Mouse (Mus musculus) lung, postnatal 0 days (tissue): ENCODE results near the gene Lypd6b. TPM values are rescaled to one million over a fixed set of nuclear protein-coding genes. Genes with fewer than 3 reads are reported as not detected.

Experiments
- ATAC-seq: fragments of 200-750 bp; cut with Nextera tagmentation; 2 replicates; pipeline ENCODE4 v1.8.0; 2017; ENCODE audit warnings: moderate library complexity
- DNase-seq: peaks from one replicate; pipeline ENCODE4 v3.0.0-alpha.2; 2016; ENCODE audit warnings: low spot score
- H3K27ac ChIP-seq: fragments of 300-500 bp; sonication (generic); 2 replicates; pipeline ENCODE4 v1.5.1; 2014; ENCODE audit warnings: antibody characterized with exemption, mild to moderate bottlenecking, low read length, mixed read lengths
- H3K27me3 ChIP-seq: fragments of 300-500 bp; sonication (generic); replicated peaks from 2 replicates; pipeline ENCODE4 v1.6.1; 2014; ENCODE audit warnings: low read length, mixed read lengths; ENCODE audit not compliant: insufficient read depth
- H3K36me3 ChIP-seq: fragments of 300-500 bp; sonication (generic); 2 replicates; pipeline ENCODE4 v1.6.1; 2014; ENCODE audit warnings: low read length, mixed read lengths; ENCODE audit not compliant: insufficient read depth
- H3K4me1 ChIP-seq: fragments of 300-500 bp; sonication (generic); 2 replicates; pipeline ENCODE4 v1.6.1; 2014; ENCODE audit warnings: antibody characterized with exemption, low read depth, low read length, mixed read lengths; ENCODE audit not compliant: insufficient read depth
- H3K4me2 ChIP-seq: fragments of 300-500 bp; sonication (generic); replicated peaks from 2 replicates; pipeline ENCODE4 v1.6.1; 2014; ENCODE audit warnings: low read depth, mild to moderate bottlenecking, low read length, moderate library complexity, mixed read lengths
- H3K4me3 ChIP-seq: fragments of 300-500 bp; sonication (generic); 2 replicates; pipeline ENCODE4 v1.5.1; 2014; ENCODE audit warnings: low read depth, low read length
- H3K9ac ChIP-seq: fragments of 300-500 bp; sonication (generic); replicated peaks from 2 replicates; pipeline ENCODE4 v1.6.1; 2014; ENCODE audit warnings: low read depth, mild to moderate bottlenecking
- H3K9me3 ChIP-seq: fragments of 300-500 bp; sonication (generic); 2 replicates; pipeline ENCODE4 v1.6.1; 2016; ENCODE audit warnings: low read length, mixed read lengths
- CTCF ChIP-seq: IDR thresholded peaks from 2 replicates; pipeline ENCODE4 v1.5.1; 2016; ENCODE audit warnings: antibody characterized with exemption, mild to moderate bottlenecking
- EP300 ChIP-seq: IDR thresholded peaks from 2 replicates; pipeline ENCODE4 v1.6.1; 2016; ENCODE audit warnings: antibody characterized with exemption, mild to moderate bottlenecking, control low read depth
- WGBS: fragments of 180-500 bp; shearing (Covaris S2); extraction: QIAGEN DNeasy Blood & Tissue Kit; methylation state at CpG from one replicate; pipeline ENCODE4 v1.1.7; 2014; 5-methylcytosine and 5-hydroxymethylcytosine counted together
- polyA plus RNA-seq: library from polyadenylated mRNA; unstranded; fragments of >200 nt; fragmentation: Nextera tagmentation; extraction: Ambion mirVana; gene quantifications from 2 replicates; pipeline ENCODE4 v1.2.1, GENCODE M21; 2015

Lypd6b gene
- polyA plus RNA-seq, 1 experiment from 2014 or later: 3.9 TPM

DNA sequence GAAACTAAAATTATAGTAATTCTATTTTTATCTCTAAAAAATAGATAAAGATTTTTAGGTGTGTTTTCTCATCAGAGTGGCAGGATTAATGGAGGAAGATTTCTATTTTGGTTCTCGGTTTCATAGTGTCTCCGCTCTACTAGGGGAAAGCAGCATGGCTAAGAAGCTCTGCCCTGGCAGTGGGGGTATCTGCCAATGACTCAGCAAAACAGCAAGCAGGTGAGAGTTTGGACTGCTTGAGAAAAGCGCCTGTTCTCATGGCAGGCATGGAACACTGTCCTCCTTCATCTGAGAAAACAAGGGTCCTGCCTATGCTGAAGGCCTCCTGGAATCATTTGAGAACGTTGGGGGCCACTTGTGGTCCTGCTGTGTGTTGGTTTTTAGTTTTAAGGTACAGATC lies 12.3 kb upstream of the Lypd6b start:
- Histone ChIP-seq H3K4me3 (no peak overlapping the region), H3K9ac (no peak overlapping the region), H3K27ac (no peak overlapping the region), H3K9me3 (no peaks in the 10 kb centered on the region), H3K4me1 (no peaks in the 10 kb centered on the region), H3K36me3 (no peaks in the 10 kb centered on the region), H3K4me2 (no peak overlapping the region), H3K27me3 (no peaks in the 10 kb centered on the region)
- ATAC-seq: no peak
- 75% methylated on average over 4 of the region's 4 CpGs for WGBS
- TF ChIP-seq CTCF: no peak
- no peak for TF ChIP-seq EP300
- no peak for DNase-seq

DNA sequence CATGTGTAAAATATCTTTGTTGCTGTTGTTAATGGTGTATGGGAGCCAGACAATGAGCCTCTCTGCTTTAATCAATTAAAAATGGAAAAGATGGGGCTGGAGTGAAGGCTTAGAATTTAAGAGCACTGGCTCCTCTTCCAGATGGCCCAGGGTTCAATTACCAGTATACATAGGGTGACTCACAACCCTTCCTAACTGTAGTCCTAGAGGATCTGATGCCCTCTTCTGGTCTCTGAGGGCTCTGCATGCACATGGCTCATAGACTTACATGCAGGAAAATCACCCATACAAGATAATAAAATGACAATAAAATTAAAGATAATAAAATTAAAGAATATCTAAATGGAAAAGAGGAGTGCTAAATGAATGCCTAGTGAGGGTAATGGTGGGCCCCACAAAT lies 11.8 kb upstream of the Lypd6b start:
- H3K27me3 ChIP-seq: no peaks in the 10 kb centered on the region

DNA sequence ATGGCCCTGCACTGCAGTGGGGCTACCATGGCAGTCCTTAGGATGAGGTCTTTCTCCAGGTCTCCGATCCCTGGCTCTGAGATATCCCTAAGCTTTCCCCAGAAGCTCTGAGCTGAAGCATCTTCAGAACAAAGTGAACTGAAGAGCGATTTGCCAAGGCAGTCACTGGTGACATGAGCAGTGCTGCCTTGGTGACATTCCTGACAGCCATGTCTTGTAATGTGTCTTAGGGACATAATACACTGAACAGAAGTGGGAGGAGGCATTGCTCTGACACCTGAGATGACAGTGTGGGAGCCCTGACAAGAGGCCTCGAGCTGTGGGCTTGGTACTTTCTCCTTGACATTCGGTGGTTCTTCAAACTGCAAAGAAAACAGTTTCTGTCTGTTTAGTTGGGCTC lies 11.1 kb upstream of the Lypd6b start:
- Histone ChIP-seq H3K4me1 (no peaks in the 10 kb centered on the region), H3K4me3 (no peak overlapping the region), H3K36me3 (no peaks in the 10 kb centered on the region), H3K9ac (no peak overlapping the region), H3K27me3 (no peaks in the 10 kb centered on the region), H3K9me3 (no peaks in the 10 kb centered on the region), H3K4me2 (no peak overlapping the region), H3K27ac (no peak overlapping the region)
- TF ChIP-seq CTCF (no peak), EP300 (no peak)
- ATAC-seq (no peak), DNase-seq (no peak)
- WGBS: 74% methylated on average over 4 of the region's 4 CpGs

More for the DNA sequence above, 11.8 kb upstream of the Lypd6b start:
- TF ChIP-seq EP300 (no peak), CTCF (peak; percentile 53)
- no peaks in the 10 kb centered on the region for H3K9me3 ChIP-seq
- H3K9ac ChIP-seq: no peak overlapping the region
- H3K4me1 ChIP-seq: no peaks in the 10 kb centered on the region
- H3K4me2 ChIP-seq: no peak overlapping the region
- no peak overlapping the region for H3K4me3 ChIP-seq
- DNase-seq (no peak), ATAC-seq (no peak)
- H3K36me3 ChIP-seq: no peaks in the 10 kb centered on the region
- H3K27ac ChIP-seq: no peak overlapping the region

DNA sequence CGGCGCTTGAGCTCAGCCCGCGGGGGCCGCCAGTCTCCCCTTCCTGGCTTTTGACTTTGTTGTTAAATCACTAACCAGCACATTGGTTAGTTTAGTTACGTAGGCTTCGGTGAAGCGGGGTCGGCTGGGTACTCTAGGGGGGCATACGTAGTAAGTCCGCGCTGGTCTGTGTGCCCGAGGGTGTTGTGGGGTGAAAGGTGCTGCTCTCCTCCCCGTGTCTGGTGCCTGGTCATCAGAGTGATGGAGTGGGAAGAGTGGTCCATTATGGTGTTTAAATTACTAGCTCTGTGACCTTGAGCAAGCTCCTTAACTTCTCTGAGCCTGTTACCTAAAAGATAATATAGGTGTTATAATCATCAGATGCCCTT lies 547 bp downstream of the Lypd6b start:
- Histone ChIP-seq H3K9me3 (no peaks in the 10 kb centered on the region), H3K27ac (no peak overlapping the region), H3K4me3 (peak overlapping the region; percentile 51), H3K36me3 (no peaks in the 10 kb centered on the region), H3K4me2 (peak overlapping the region; percentile 92), H3K9ac (peak overlapping the region; percentile 34; the same call in 1 of the 2 replicates), H3K27me3 (peaks cover 12% of the 10 kb centered on the region; the same call in 1 of the 2 replicates), H3K4me1 (no peaks in the 10 kb centered on the region)
- WGBS: 1% methylated on average over 12 of the region's 14 CpGs
- ATAC-seq (no peak), DNase-seq (no peak)
- TF ChIP-seq EP300 (no peak), CTCF (no peak)

DNA sequence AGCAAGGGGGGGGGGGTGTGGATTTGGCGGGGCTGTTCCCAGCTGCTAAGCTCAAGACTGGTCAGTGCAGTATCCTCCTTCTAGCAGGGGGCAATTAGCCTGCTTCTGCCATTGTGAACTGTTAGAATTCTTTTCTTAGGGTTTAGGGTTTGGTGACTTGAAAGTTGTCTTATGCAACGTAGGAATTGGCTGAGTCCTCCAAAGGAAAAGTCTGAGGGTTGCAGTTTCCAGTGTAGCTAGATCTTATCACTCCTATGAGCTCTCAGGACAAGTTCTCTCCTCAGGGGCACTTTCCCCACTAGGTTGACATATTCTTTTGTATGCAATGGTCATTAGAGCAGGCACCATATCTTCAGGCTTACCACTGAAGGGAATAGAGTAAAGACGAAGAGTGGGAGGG lies 1.2 kb downstream of the Lypd6b start:
- Histone ChIP-seq H3K4me3 (no peak overlapping the region), H3K27ac (no peak overlapping the region), H3K27me3 (peaks cover 12% of the 10 kb centered on the region; the same call in 1 of the 2 replicates), H3K36me3 (no peaks in the 10 kb centered on the region), H3K9me3 (no peaks in the 10 kb centered on the region), H3K4me1 (no peaks in the 10 kb centered on the region), H3K9ac (no peak overlapping the region), H3K4me2 (0 out of 2 replicates have a peak overlapping the region, but pooled peaks have one; percentile 92)
- ATAC-seq (no peak), DNase-seq (no peak)
- 6% methylated on average over 3 of the region's 3 CpGs for WGBS
- TF ChIP-seq CTCF (no peak), EP300 (no peak)

DNA sequence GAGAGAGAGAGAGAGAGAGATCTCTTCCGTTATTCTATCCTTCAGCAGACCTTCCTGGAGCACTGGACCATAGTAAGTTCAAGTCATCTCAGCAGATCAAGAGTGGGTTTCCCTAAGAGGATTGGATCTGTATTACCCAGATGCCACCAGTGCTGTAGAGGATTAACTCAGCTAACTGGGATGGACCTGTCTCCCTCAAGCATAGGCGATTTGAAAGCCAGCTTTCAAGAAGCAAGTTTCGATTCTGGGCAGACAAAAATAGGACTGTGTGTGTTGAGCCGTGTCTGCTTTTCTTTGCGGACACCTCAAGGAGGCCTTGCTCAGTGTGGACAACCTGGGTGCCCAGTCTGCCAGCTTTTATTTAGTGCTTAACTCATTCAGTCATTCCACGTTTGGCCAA lies 1.6 kb downstream of the Lypd6b start:
- Histone ChIP-seq H3K9ac (no peak overlapping the region), H3K27me3 (peaks cover 12% of the 10 kb centered on the region; the same call in 1 of the 2 replicates), H3K4me2 (no peak overlapping the region), H3K4me3 (no peak overlapping the region), H3K4me1 (no peaks in the 10 kb centered on the region), H3K9me3 (no peaks in the 10 kb centered on the region), H3K36me3 (no peaks in the 10 kb centered on the region), H3K27ac (no peak overlapping the region)
- no peak for DNase-seq
- no peak for ATAC-seq
- WGBS: 67% methylated on average over 6 of the region's 6 CpGs
- TF ChIP-seq EP300 (no peak), CTCF (no peak)

DNA sequence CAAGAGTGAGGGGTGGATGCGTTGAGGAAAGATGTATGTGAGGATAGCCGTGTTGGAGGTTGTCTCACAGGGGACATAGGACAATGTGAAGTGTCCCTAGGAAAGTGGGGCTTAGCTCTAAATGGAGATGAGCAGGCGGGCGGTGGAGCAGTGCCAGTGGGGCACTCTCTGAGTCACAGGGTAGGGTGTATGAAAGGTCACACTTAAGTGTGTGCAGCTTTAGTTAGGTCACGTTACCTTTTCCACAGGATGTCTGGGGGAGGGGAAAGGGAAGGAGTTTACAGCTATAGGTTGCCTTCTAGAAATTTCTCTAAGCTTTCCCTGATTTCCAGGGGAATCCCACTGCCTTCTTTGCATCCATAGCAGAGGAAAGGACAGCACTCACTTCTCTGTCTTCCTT lies 2.0 kb downstream of the Lypd6b start:
- TF ChIP-seq CTCF (no peak), EP300 (no peak)
- Histone ChIP-seq H3K4me2 (no peak overlapping the region), H3K9ac (no peak overlapping the region), H3K4me3 (no peak overlapping the region), H3K36me3 (no peaks in the 10 kb centered on the region), H3K4me1 (no peaks in the 10 kb centered on the region), H3K9me3 (no peaks in the 10 kb centered on the region), H3K27me3 (peaks cover 12% of the 10 kb centered on the region; the same call in 1 of the 2 replicates), H3K27ac (no peak overlapping the region)
- DNase-seq: no peak
- 68% methylated on average over 5 of the region's 5 CpGs for WGBS
- no peak for ATAC-seq
